Mouse (Mus musculus) heart, embryonic 16.5 days (tissue): ENCODE data around the gene Zswim9. TPM values are rescaled to one million over a fixed set of nuclear protein-coding genes. Genes with fewer than 3 reads are reported as not detected.
A peak's percentile ranks its signal among the peaks of the same experiment; 100 is the strongest.

ENCODE experiments used
- ATAC-seq: fragments of 200-750 bp; cut with Nextera tagmentation; replicated peaks from 2 replicates; pipeline ENCODE4 v1.8.0; 2017; ENCODE audit warnings: moderate number of reproducible peaks; ENCODE audit not compliant: insufficient read depth, low FRiP score; ENCODE audit errors: extremely low read depth
- H3K27ac ChIP-seq: fragments of 300-500 bp; sonication (generic); 2 replicates; pipeline ENCODE4 v1.5.1; 2014; ENCODE audit warnings: mild to moderate bottlenecking, low read length, control low read depth, moderate library complexity
- H3K27me3 ChIP-seq: fragments of 300-500 bp; sonication (generic); 2 replicates; pipeline ENCODE4 v1.6.1; 2014; ENCODE audit warnings: low read length, mixed read lengths; ENCODE audit not compliant: control insufficient read depth, insufficient read depth
- H3K36me3 ChIP-seq: fragments of 300-500 bp; sonication (generic); 2 replicates; pipeline ENCODE4 v1.6.1; 2014; ENCODE audit not compliant: control insufficient read depth, insufficient read depth
- H3K4me1 ChIP-seq: fragments of 300-500 bp; sonication (generic); 2 replicates; pipeline ENCODE4 v1.6.1; 2014; ENCODE audit warnings: low read length, mixed read lengths; ENCODE audit not compliant: control insufficient read depth, insufficient read depth
- H3K4me2 ChIP-seq: fragments of 300-500 bp; sonication (generic); 2 replicates; pipeline ENCODE4 v1.6.1; 2014; ENCODE audit warnings: low read depth, mild to moderate bottlenecking, control low read depth, low read length
- H3K4me3 ChIP-seq: fragments of 300-500 bp; sonication (generic); 2 replicates; pipeline ENCODE4 v1.5.1; 2014; ENCODE audit warnings: mild to moderate bottlenecking, control low read depth, low read length
- H3K9ac ChIP-seq: fragments of 300-500 bp; sonication (generic); 2 replicates; pipeline ENCODE4 v1.6.1; 2014; ENCODE audit warnings: low read length, control low read depth
- H3K9me3 ChIP-seq: fragments of 300-500 bp; sonication (generic); replicated peaks from 2 replicates; pipeline ENCODE4 v1.6.1; 2016; ENCODE audit warnings: low read length; ENCODE audit not compliant: control insufficient read depth
- WGBS: fragments of 180-500 bp; shearing (Covaris S2); extraction: QIAGEN DNeasy Blood & Tissue Kit; methylation state at CpG from one replicate; pipeline ENCODE4 v1.1.7; 2014; 5-methylcytosine and 5-hydroxymethylcytosine counted together
- polyA plus RNA-seq: library from polyadenylated mRNA; unstranded; fragments of >200 nt; fragmentation: Nextera tagmentation; extraction: Ambion mirVana; gene quantifications from 2 replicates; pipeline ENCODE4 v1.2.1, GENCODE M21; 2015

Zswim9 gene
- polyA plus RNA-seq, 1 experiment from 2014 or later: 7.8 TPM

DNA sequence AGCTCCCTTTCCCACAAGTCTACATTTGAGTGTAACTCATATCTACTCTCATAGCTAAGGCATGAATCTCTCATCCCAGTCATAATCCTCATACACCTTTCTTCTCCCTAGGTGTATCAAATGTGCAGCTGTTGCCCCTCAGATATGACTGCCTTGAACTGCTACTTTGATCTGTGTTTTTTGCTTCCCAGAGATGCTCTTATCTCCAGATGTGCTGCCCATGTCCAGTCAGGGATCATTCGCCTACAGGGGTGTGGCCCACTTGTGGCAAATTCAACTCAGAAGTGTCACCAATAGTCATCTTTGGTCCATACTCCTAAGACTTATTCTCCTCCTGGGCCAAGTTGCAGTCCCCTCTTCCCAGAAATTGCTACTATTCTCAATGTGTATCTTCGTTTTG is 688 bp downstream of the Zswim9 start:
- Histone ChIP-seq H3K4me2 (peak overlapping the region; percentile 77), H3K36me3 (peaks cover 24% of the 10 kb centered on the region), H3K4me3 (peak overlapping the region; percentile 88), H3K27me3 (no peaks in the 10 kb centered on the region), H3K9me3 (no peaks in the 10 kb centered on the region), H3K27ac (peak overlapping the region; percentile 96; the same call in 1 of the 2 replicates), H3K9ac (peak overlapping the region; percentile 92), H3K4me1 (peaks cover 5% of the 10 kb centered on the region; the same call in 1 of the 2 replicates)
- no peak for ATAC-seq
- 25% methylated on average over 2 of the region's 2 CpGs for WGBS

GRCm38 (mm10) chr7:13277081-13277480 is 1.4 kb downstream of the Zswim9 start, which contains the start of gene Lig1:
TSS of gene Lig1 (plus strand) at chr7:13277283.
- peaks cover 18% of the 10 kb centered on the region for H3K36me3 ChIP-seq

DNA sequence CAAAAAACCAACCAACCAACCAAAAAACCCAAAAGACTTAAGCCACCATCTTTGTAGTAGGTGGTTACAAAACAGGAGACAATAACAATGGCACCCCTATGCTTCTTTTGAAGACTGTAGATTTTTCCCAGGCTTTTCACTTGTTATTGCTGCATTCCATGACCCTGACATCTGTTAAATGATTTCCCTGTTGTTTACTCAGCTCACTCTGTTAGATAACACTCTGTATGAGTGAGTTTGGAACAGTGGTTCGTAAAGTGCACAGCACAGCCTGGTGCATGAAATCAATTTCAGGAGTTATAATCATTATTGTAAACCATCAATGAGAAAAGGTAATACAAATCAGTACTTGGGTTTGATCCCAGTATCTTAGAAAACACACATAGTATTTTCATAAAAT is 6.8 kb downstream of the Zswim9 start:
- Histone ChIP-seq H3K27me3 (no peaks in the 10 kb centered on the region), H3K4me2 (no peak overlapping the region), H3K9ac (no peak overlapping the region), H3K4me3 (no peak overlapping the region), H3K27ac (no peak overlapping the region), H3K4me1 (no peaks in the 10 kb centered on the region), H3K9me3 (no peaks in the 10 kb centered on the region), H3K36me3 (peaks cover 15% of the 10 kb centered on the region)
- no peak for ATAC-seq
- WGBS: 60% methylated on average over 1 of the region's 1 CpGs

More at GRCm38 (mm10) chr7:13277081-13277480, 1.4 kb downstream of the Zswim9 start, which contains the start of gene Lig1:
- H3K27ac ChIP-seq: peak within 1 kb of the TSS; percentile 96; the same call in 1 of the 2 replicates
- H3K4me2 ChIP-seq: peak within 1 kb of the TSS; percentile 77
- peak within 1 kb of the TSS; percentile 88 for H3K4me3 ChIP-seq
- H3K27me3 ChIP-seq: no peaks in the 10 kb centered on the region
- ATAC-seq: no peak
- peaks cover 5% of the 10 kb centered on the region; the same call in 1 of the 2 replicates for H3K4me1 ChIP-seq
- no peaks in the 10 kb centered on the region for H3K9me3 ChIP-seq
- peak within 1 kb of the TSS; percentile 92 for H3K9ac ChIP-seq
- WGBS: 95% methylated on average over 16 of the region's 16 CpGs

DNA sequence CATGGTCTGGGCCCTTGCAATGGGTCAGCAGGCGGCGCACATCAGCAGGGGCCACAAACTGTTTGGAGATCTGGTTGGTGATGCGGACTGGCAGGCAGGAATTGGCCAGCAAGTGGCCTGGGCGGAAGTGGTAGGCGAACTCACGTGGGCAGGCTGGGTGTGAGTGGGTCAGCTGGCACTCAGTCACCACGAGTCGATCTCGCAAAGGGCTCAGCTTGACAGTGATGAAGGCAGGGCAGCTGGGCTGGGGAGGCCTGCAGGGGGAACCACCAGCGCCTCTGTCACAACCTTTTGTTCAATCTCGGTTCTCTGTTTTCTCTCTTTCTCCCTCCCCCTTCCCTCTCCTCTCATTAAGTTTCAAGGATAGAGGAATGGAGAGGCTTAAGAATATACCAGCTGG is 9.1 kb downstream of the Zswim9 start:
- no peak overlapping the region for H3K4me2 ChIP-seq
- no peak for ATAC-seq
- H3K27me3 ChIP-seq: no peaks in the 10 kb centered on the region
- no peak overlapping the region for H3K27ac ChIP-seq
- no peaks in the 10 kb centered on the region for H3K4me1 ChIP-seq
- 69% methylated on average over 11 of the region's 11 CpGs for WGBS
- no peaks in the 10 kb centered on the region for H3K9me3 ChIP-seq
- H3K36me3 ChIP-seq: no peaks in the 10 kb centered on the region; the same call in 1 of the 2 replicates
- H3K4me3 ChIP-seq: no peak overlapping the region
- H3K9ac ChIP-seq: no peak overlapping the region

- Histone ChIP-seq H3K27ac (no peak overlapping the region), H3K27me3 (no peaks in the 10 kb centered on the region), H3K9me3 (no peaks in the 10 kb centered on the region), H3K4me1 (no peaks in the 10 kb centered on the region), H3K4me2 (no peak overlapping the region), H3K9ac (no peak overlapping the region), H3K4me3 (no peak overlapping the region), H3K36me3 (no peaks in the 10 kb centered on the region; the same call in 1 of the 2 replicates)
- 82% methylated on average over 4 of the region's 4 CpGs for WGBS
- no peak for ATAC-seq
Observed at GRCm38 (mm10) chr7:13268749-13269260, 9.7 kb downstream of the Zswim9 start.

DNA sequence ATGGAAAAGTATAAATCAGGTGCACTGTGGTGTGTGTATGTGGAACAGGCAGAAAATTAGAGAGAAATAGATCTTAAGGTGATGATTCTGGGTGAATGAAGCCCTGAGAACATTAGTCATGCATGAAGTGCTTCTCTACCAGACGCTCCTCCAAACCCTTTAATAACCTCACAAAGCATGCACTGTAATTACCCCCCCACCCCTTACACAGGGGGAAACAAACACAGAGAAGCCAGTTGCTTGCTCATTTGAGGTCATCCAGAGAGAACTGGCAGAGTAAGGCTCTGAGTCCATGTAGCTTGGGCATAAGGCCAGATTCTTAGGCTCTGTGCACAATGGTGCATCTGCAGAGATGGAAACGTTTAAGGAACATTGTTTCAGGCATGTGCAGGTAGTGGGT is 14.1 kb downstream of the Zswim9 start:
- H3K27me3 ChIP-seq: 0 out of 2 replicates have a peak, but pooled peaks cover 4% of the 10 kb centered on the region
- H3K9ac ChIP-seq: no peak overlapping the region
- H3K36me3 ChIP-seq: no peaks in the 10 kb centered on the region
- no peak overlapping the region for H3K4me3 ChIP-seq
- no peak overlapping the region for H3K4me2 ChIP-seq
- no peaks in the 10 kb centered on the region for H3K4me1 ChIP-seq
- H3K9me3 ChIP-seq: no peaks in the 10 kb centered on the region
- no peak overlapping the region for H3K27ac ChIP-seq
- no peak for ATAC-seq
- 76% methylated on average over 2 of the region's 2 CpGs for WGBS

GRCm38 (mm10) chr7:13263851-13264250 is 14.7 kb downstream of the Zswim9 start:
- no peak overlapping the region for H3K27ac ChIP-seq
- no peak for ATAC-seq
- 86% methylated on average over 5 of the region's 5 CpGs for WGBS
- no peaks in the 10 kb centered on the region for H3K9me3 ChIP-seq
- H3K36me3 ChIP-seq: no peaks in the 10 kb centered on the region
- no peak overlapping the region for H3K9ac ChIP-seq
- H3K4me1 ChIP-seq: no peaks in the 10 kb centered on the region
- H3K27me3 ChIP-seq: 0 out of 2 replicates have a peak, but pooled peaks cover 4% of the 10 kb centered on the region
- H3K4me3 ChIP-seq: no peak overlapping the region
- H3K4me2 ChIP-seq: no peak overlapping the region

DNA sequence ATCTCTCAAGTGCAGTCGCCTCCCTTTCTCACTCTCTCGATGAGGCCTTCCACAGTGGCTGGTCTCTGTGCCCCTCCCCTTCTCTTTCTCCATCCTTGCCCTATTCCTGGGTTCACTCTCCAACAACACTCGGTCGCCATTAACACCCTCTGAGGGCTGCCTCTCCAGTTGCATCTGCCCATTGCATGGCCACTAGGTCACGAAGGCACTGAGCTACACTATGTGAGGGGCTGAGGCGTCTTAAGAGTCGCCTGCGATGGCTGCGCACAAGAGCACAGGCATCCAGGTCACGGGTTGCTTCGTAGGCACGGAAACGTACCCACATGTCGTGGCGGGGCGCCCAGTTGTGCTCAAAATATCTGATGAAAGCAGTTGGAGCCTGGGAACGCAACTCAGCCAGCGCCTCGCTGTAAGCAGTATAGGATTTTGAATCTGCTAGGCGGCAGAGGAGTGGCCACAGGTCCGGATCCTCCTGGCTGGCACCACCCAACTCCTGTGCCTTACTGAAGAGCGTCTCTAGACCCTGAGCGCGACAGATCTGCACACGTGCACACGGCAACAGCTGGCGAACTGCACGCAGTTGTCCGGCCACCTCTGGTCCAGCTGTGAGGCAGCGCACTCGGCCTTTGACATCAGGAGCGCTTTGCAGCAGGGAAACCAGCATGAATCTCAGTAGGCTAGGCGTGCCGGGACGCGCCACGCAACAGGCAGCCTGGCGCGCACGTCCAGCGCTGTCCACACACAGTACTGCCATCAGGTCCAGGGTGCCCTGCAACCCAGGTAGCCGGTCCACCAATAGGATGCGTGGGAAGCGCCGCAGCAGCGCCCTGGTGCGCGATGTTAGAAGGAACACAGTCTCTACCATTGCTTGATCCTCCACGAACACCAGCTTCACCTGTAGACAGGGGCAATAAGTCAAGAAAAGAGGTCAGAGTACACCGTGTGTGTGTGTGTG is 17.5 kb downstream of the Zswim9 start:
- Histone ChIP-seq H3K4me1 (no peaks in the 10 kb centered on the region), H3K9ac (no peak overlapping the region), H3K4me2 (no peak overlapping the region), H3K27me3 (0 out of 2 replicates have a peak, but pooled peaks cover 4% of the 10 kb centered on the region), H3K9me3 (no peaks in the 10 kb centered on the region), H3K27ac (no peak overlapping the region), H3K36me3 (no peaks in the 10 kb centered on the region), H3K4me3 (no peak overlapping the region)
- ATAC-seq: no peak
- 39% methylated on average over 50 of the region's 50 CpGs for WGBS

- Histone ChIP-seq H3K4me2 (no peak within 1 kb of the TSS), H3K9ac (no peak within 1 kb of the TSS), H3K27ac (no peak within 1 kb of the TSS), H3K4me1 (no peaks in the 10 kb centered on the region), H3K9me3 (no peaks in the 10 kb centered on the region), H3K27me3 (no peaks in the 10 kb centered on the region), H3K36me3 (no peaks in the 10 kb centered on the region), H3K4me3 (no peak within 1 kb of the TSS)
- no peak for ATAC-seq
Observed at GRCm38 (mm10) chr7:13212720-13213119, 65.8 kb downstream of the Zswim9 start, which contains the start of gene Vmn1r89. TSS of gene Vmn1r89 (plus strand) at chr7:13213020.
